ENCODE assay signal across 15 mouse cellular contexts in genomic region chr12:98524331-98525311, GRCm38 (mm10). TPM values are rescaled to one million over a fixed set of nuclear protein-coding genes. Genes with fewer than 3 reads are reported as not detected.
DNase-seq lines count a peak whose midpoint lies in the region; ATAC-seq and TF ChIP-seq lines count a peak whose summit lies in the region.
"Had no signal": no experiment of that assay in that cellular context is flagged by ENCODE, and none has a peak within 500 bp of the region (broad histone marks: within the 10 kb centered on the region; RNA-seq: fewer than 3 reads in every experiment).

No protein-coding gene starts in this region.

- TF ChIP-seq POLR2A in cerebellum, adult 2 months (IDR thresholded peaks at IDR 0.05; ENCODE audit: borderline replicate concordance, insufficient read depth, low read length): no peak
- TF ChIP-seq POLR2A in CH12.LX (IDR thresholded peaks at IDR 0.05; ENCODE audit: low read depth, low read length): no peak

- H3K4me2 ChIP-seq in CH12.LX (ENCODE audit: insufficient read depth, low read depth, poor library complexity, severe bottlenecking): peak overlapping the region; percentile 82
- no peak overlapping the region for H3K4me2 ChIP-seq in forebrain, embryonic 15.5 days (replicated peaks)
- H3K4me2 ChIP-seq in midbrain, embryonic 12.5 days (replicated peaks): no peak overlapping the region
- H3K4me2 ChIP-seq: lung, embryonic 15.5 days had no signal

- H3K9me3 ChIP-seq in CH12.LX (replicated peaks; ENCODE audit: low read length): peaks cover 6% of the 10 kb centered on the region
- no peaks in the 10 kb centered on the region for H3K9me3 ChIP-seq in forebrain, embryonic 15.5 days
- peaks cover 3% of the 10 kb centered on the region; the same call in 1 of the 2 replicates for H3K9me3 ChIP-seq in midbrain, embryonic 12.5 days
- H3K9me3 ChIP-seq: lung, embryonic 15.5 days had no signal

- peak; percentile 84 for TF ChIP-seq EP300 in CH12.LX (IDR thresholded peaks at IDR 0.05; ENCODE audit: low read length)

- H3K36me3 ChIP-seq in CH12.LX (replicated peaks in 1 of 2; ENCODE audit: control insufficient read depth in 1 of 2, insufficient read depth in 1 of 2, low read length in 1 of 2): peaks cover 0 to 8% of the 10 kb centered on the region in 2 experiments
- H3K36me3 ChIP-seq in forebrain, embryonic 15.5 days: peaks cover 24% of the 10 kb centered on the region
- peaks cover 41% of the 10 kb centered on the region for H3K36me3 ChIP-seq in midbrain, embryonic 12.5 days
- H3K36me3 ChIP-seq: lung, embryonic 15.5 days had no signal

- in situ Hi-C loops in CH12.LX (cut with MboI; ENCODE audit: low pct_ligation_motif_present, low pct_unique_long_range_greater_than_20kb, low sequenced_read_pairs): no loop called here

- no peaks in the 10 kb centered on the region for H3K27me3 ChIP-seq in cerebellum, adult 2 months (ENCODE audit: control insufficient read depth, insufficient read depth, low read length)
- H3K27me3 ChIP-seq in CH12.LX (replicated peaks): no peaks in the 10 kb centered on the region
- H3K27me3 ChIP-seq in forebrain, embryonic 15.5 days: no peaks in the 10 kb centered on the region
- H3K27me3 ChIP-seq in midbrain, embryonic 12.5 days: no peaks in the 10 kb centered on the region
- H3K27me3 ChIP-seq: lung, embryonic 15.5 days had no signal

- dilution Hi-C loops in CH12.LX (cut with MboI; ENCODE audit: extremely low pct_ligation_motif_present, extremely low pct_unique_long_range_greater_than_20kb, low sequenced_read_pairs): no loop called here

- no peak for TF ChIP-seq CTCF in cerebellum, adult 2 months (IDR thresholded peaks at IDR 0.05; ENCODE audit: borderline replicate concordance, insufficient read depth, low read depth, low read length)
- TF ChIP-seq CTCF in CH12.LX (conservative IDR thresholded peaks at IDR 0.05 in 1 of 2, IDR thresholded peaks at IDR 0.05 in 1 of 2; ENCODE audit: low read depth in 2 of 2, low read length in 2 of 2): no peak

- no peak; the same call in 1 of the 2 replicates for TF ChIP-seq RAD21 in CH12.LX (IDR thresholded peaks at IDR 0.05; ENCODE audit: low read depth, low read length)

- no peak overlapping the region for H3K4me3 ChIP-seq in cerebellum, adult 2 months (replicated peaks; ENCODE audit: insufficient read depth, low read depth, low read length)
- H3K4me3 ChIP-seq in CH12.LX (replicated peaks in 1 of 3; ENCODE audit: low read depth in 2 of 3, low read length in 2 of 3, poor library complexity in 1 of 3): no peak overlapping the region
- H3K4me3 ChIP-seq in forebrain, embryonic 15.5 days: no peak overlapping the region
- no peak overlapping the region for H3K4me3 ChIP-seq in midbrain, embryonic 12.5 days
- H3K4me3 ChIP-seq: lung, embryonic 15.5 days had no signal

- DNase-seq in cerebellum, adult 2 months: no peak
- no peak for DNase-seq in cerebellum, adult 9-10 months
- DNase-seq in CH12.LX (ENCODE audit: extremely low read depth): peak; percentile 63
- DNase-seq in lung, postnatal 36 days: no peak
- DNase-seq in gastrocnemius, postnatal 10 days: no peak
- DNase-seq: cerebellum, adult 11-12 months; heart, postnatal 10 days; kidney, adult 8-10 months had no signal

- peaks cover 17% of the 10 kb centered on the region for H3K4me1 ChIP-seq in cerebellum, adult 2 months (ENCODE audit: control insufficient read depth, insufficient read depth, low read length)
- H3K4me1 ChIP-seq in CH12.LX (ENCODE audit: control insufficient read depth in 1 of 2, insufficient read depth in 2 of 2): peaks cover 10 to 18% of the 10 kb centered on the region in 2 experiments; a peak in 3 of 4 replicates
- H3K4me1 ChIP-seq in forebrain, embryonic 15.5 days: peaks cover 18% of the 10 kb centered on the region; the same call in 1 of the 2 replicates
- peaks cover 21% of the 10 kb centered on the region for H3K4me1 ChIP-seq in midbrain, embryonic 12.5 days
- H3K4me1 ChIP-seq: lung, embryonic 15.5 days had no signal

- peak overlapping the region; percentile 35 for H3K9ac ChIP-seq in CH12.LX (ENCODE audit: insufficient read depth, low read depth)
- H3K9ac ChIP-seq in forebrain, embryonic 15.5 days (replicated peaks): no peak overlapping the region
- no peak overlapping the region for H3K9ac ChIP-seq in midbrain, embryonic 12.5 days (replicated peaks)
- H3K9ac ChIP-seq: lung, embryonic 15.5 days had no signal

- peak; percentile 62 for ATAC-seq in forebrain, embryonic 15.5 days (replicated peaks)
- peak; percentile 31; the same call in 1 of the 2 replicates for ATAC-seq in midbrain, embryonic 12.5 days (ENCODE audit: low FRiP score, low read depth)
- no peak for ATAC-seq in erythroid progenitor cell, adult 5-6 weeks (replicated peaks; ENCODE audit: low FRiP score, poor library complexity, severe bottlenecking)

- H3K27ac ChIP-seq in cerebellum, adult 2 months (ENCODE audit: insufficient read depth, low read length): peak overlapping the region; percentile 57; the same call in 1 of the 2 replicates
- peak overlapping the region; percentile 56 for H3K27ac ChIP-seq in CH12.LX (ENCODE audit: insufficient read depth, low read depth)
- H3K27ac ChIP-seq in forebrain, embryonic 15.5 days (replicated peaks): peak overlapping the region; percentile 63
- peak overlapping the region; percentile 64 for H3K27ac ChIP-seq in midbrain, embryonic 12.5 days (replicated peaks)
- H3K27ac ChIP-seq: lung, embryonic 15.5 days had no signal

- WGBS in cerebellum, adult 2 months: 50% methylated on average over 13 of the region's 13 CpGs
- 32% methylated on average over 13 of the region's 13 CpGs for WGBS in forebrain, embryonic 15.5 days
- WGBS in midbrain, embryonic 12.5 days: 69% methylated on average over 13 of the region's 13 CpGs

- no peaks in the 10 kb centered on the region for H3K79me2 ChIP-seq in CH12.LX (replicated peaks; ENCODE audit: control insufficient read depth, extremely low read depth, insufficient read depth, poor library complexity, severe bottlenecking)

TF ChIP-seq in CH12.LX, 34 proteins besides CTCF, POLR2A, EP300 and RAD21 (continues in another document):
- 0 out of 2 replicates have a peak, but pooled peaks have one; percentile 51 for TF ChIP-seq MAFK (IDR thresholded peaks at IDR 0.05; ENCODE audit: insufficient replicate concordance, low read length)
- peak; percentile 97 for TF ChIP-seq IRF4 (IDR thresholded peaks at IDR 0.05; ENCODE audit: low read depth, low read length)
- no peak for TF ChIP-seq ZMIZ1 (IDR thresholded peaks at IDR 0.05; ENCODE audit: low read depth, low read length)
- TF ChIP-seq GABPA (IDR thresholded peaks at IDR 0.05; ENCODE audit: insufficient replicate concordance, low read depth, low read length): no peak
- TF ChIP-seq NRF1 (IDR thresholded peaks at IDR 0.05; ENCODE audit: low read depth, low read length): no peak
- no peak for TF ChIP-seq CHD2 (IDR thresholded peaks at IDR 0.05; ENCODE audit: low read length)
- no peak for TF ChIP-seq USF2 (conservative IDR thresholded peaks at IDR 0.05; ENCODE audit: low read depth, low read length)
- TF ChIP-seq UBTF (IDR thresholded peaks at IDR 0.05; ENCODE audit: low read depth, low read length): no peak
- peak; percentile 88 for TF ChIP-seq JUND (conservative IDR thresholded peaks at IDR 0.05; ENCODE audit: low read depth, low read length)
- no peak for TF ChIP-seq POLR2AphosphoS2 (IDR thresholded peaks at IDR 0.05; ENCODE audit: low read depth, low read length)
- no peak for TF ChIP-seq NELFE (IDR thresholded peaks at IDR 0.05; ENCODE audit: low read depth, low read length)
- TF ChIP-seq HCFC1 (IDR thresholded peaks at IDR 0.05; ENCODE audit: low read depth, low read length): peak; percentile 23; the same call in 1 of the 2 replicates
- no peak; the same call in 1 of the 2 replicates for TF ChIP-seq MXI1 (IDR thresholded peaks at IDR 0.05; ENCODE audit: low read depth, low read length)
- TF ChIP-seq MAZ (IDR thresholded peaks at IDR 0.05; ENCODE audit: low read depth, low read length): peak; percentile 90
- TF ChIP-seq ELF1 (IDR thresholded peaks at IDR 0.05; ENCODE audit: low read depth, low read length): peak; percentile 23; the same call in 1 of the 2 replicates
- peak; percentile 50; the same call in 1 of the 2 replicates for TF ChIP-seq TCF12 (IDR thresholded peaks at IDR 0.05; ENCODE audit: low read depth, low read length)
- TF ChIP-seq SMC3 (IDR thresholded peaks at IDR 0.05; ENCODE audit: low read depth, low read length): no peak
- TF ChIP-seq MYC (IDR thresholded peaks at IDR 0.05; ENCODE audit: low read depth, low read length): no peak
- TF ChIP-seq ZKSCAN1 (IDR thresholded peaks at IDR 0.05; ENCODE audit: borderline replicate concordance, low read depth, low read length): no peak
- TF ChIP-seq JUN (IDR thresholded peaks at IDR 0.05; ENCODE audit: insufficient read depth, low read depth, low read length): peak; percentile 74
- TF ChIP-seq ZC3H11A (IDR thresholded peaks at IDR 0.05; ENCODE audit: low read depth, low read length): no peak
- TF ChIP-seq ETS1 (conservative IDR thresholded peaks at IDR 0.05; ENCODE audit: low read depth, low read length): peak; percentile 57; the same call in 1 of the 2 replicates
- no peak for TF ChIP-seq USF1 (IDR thresholded peaks at IDR 0.05; ENCODE audit: low read depth, low read length)
- TF ChIP-seq SIN3A (IDR thresholded peaks at IDR 0.05; ENCODE audit: low read length): peak; percentile 58; the same call in 1 of the 2 replicates
- peak; percentile 54 for TF ChIP-seq MEF2A (IDR thresholded peaks at IDR 0.05; ENCODE audit: borderline replicate concordance, low read depth, low read length)
- TF ChIP-seq KAT2A (IDR thresholded peaks at IDR 0.05; ENCODE audit: insufficient replicate concordance, low read length): no peak
- TF ChIP-seq E2F4 (IDR thresholded peaks at IDR 0.05; ENCODE audit: insufficient replicate concordance, low read depth, low read length): no peak
- peak; percentile 77 for TF ChIP-seq BHLHE40 (IDR thresholded peaks at IDR 0.05; ENCODE audit: low read depth, low read length)
- 0 out of 2 replicates have a peak, but pooled peaks have one; percentile 48 for TF ChIP-seq RCOR1 (conservative IDR thresholded peaks at IDR 0.05; ENCODE audit: low read depth, low read length)

RNA-seq across cellular contexts. Expression of gene Kcnk10, which starts 53.5 kb away (rescaled TPM):
- polyA plus RNA-seq in cerebellum, adult 2 months (2012; rRNA removed): 24.0 and 25.2 TPM in 2 replicates
- total RNA-seq in CH12.LX (2012; rRNA removed) (4.4 and 7.5 TPM in 2 replicates), CH12.LX (2014; rRNA removed) (3.8 and 4.3 TPM in 2 replicates)
- polyA plus RNA-seq in CH12.LX (2012; ENCODE audit: insufficient read length, low read depth): 2.3 and 2.4 TPM in 2 replicates
- 51.7 and 52.1 TPM in 2 replicates for polyA plus RNA-seq in forebrain, embryonic 15.5 days (2015; fragmentation: Nextera tagmentation; extraction: Ambion mirVana)
- 49.5 and 59.0 TPM in 2 replicates for polyA plus RNA-seq in midbrain, embryonic 12.5 days (2016; fragmentation: Nextera tagmentation; extraction: Ambion mirVana)
- not detected in 2 replicates for total RNA-seq in erythroid progenitor cell, adult 5-6 weeks (2015; ENCODE audit: low replicate concordance)
- total RNA-seq in erythroid progenitor cell, adult 5-6 weeks (2017; ENCODE audit: low replicate concordance): not detected in 2 replicates
- under 1 TPM; 0.09 TPM for total RNA-seq in gastrocnemius, postnatal 10 days (2021)
- polyA plus RNA-seq: C2C12; gonadal fat pad, adult 2 months; limb, embryonic 11.5 days had no signal
